Mouse (Mus musculus): ENCODE measurements around the gene 0610009B22Rik.

The 0610009B22Rik gene

DNA sequence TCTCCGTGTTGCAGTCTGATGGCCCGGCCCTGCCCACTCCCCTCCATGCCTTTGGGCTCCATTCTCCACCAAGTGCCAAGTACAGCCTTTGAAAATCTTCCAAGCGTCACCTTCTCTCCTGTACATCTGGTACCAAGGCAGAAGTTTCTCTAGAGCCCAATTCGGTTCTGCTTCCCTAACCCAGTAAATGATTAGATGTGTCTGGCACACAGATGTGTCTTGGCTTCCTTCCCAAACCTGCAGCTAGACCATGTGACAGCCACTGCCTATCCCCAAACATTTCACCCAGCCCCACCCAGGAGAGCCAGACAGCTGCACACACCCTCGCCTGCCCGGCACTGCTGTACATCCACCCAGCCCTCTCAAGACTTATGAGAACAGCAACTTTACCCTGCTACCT is 30.0 kb downstream of the 0610009B22Rik start:
- DNase-seq (ENCODE audit: low spot score in 2 of 2): peak in 1 of 2 experiments; percentile 58

DNA sequence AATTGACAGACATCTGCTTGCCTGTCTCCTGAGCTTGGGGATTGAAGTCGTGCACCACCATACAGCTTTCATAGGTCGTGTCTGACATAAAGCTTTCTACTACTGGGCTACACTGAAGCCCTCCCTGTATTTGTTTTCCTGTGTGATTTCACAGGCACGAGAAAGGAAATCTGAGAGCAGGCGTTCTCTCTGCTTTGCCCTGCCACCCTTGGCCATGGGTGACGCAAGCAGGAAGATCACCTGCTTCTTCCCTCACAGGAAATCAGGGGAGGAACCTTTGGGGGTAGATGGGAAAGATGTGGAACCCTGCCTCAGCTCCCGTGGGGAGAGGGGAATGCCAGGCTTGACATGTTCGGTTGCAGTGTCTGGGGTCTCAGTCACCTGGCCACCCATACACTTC is 30.4 kb downstream of the 0610009B22Rik start:
- DNase-seq (ENCODE audit: low spot score in 2 of 2): no peak

DNA sequence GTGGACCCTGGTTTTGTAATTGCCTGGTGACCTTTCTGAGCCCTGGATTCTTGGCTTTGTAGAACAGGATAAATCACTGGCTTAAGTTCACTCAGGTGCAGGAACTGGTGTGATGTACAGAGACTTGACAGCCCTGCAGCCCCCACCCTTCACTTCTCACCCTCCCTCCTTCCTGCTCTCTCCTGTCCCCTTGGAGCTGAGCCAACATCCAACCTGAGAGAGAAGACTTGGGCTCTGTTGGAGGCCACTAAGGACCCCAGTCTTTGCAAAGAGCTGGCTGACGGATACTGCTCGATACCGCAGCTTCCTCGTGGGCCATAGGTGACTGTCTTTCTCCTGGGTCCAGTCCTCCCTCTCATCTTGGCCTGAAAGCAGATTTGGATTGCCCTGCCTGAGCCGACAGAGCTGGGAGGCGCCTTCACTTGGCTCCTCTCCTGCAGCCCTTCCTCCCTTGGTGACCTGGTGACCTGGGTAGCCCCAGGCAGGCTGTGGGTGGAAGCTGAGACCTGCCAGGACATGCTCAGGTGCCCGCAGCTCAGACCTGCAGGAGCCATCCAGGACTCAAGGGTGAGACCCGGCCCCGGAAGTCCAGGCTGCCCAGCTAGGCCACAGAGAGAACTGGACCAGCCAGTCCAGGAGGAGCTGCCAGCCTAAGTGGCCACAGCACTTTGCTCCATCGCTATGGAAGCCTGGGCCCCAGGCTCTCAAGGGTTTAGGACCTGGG is 31.7 kb downstream of the 0610009B22Rik start:
- no peak for DNase-seq (ENCODE audit: low spot score in 2 of 2)

DNA sequence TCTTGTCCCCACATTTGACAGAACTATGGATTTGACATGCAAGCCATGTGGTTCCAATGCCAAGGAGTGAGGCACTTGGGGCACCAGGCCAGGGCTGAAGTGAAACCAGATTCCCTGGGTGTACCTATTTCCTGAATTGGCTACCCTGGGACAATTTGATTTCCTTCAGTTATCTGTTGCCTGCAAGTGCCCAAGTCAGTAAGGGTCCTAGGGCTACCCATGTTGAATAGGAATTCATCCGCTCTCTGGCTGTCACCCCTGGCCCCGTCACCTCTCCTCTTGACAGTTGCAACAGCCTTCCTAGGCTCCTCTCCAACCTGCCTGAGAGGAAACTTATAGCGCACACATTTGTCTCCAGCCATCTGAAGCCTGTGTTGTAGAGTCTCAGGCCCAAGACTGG is 33.8 kb downstream of the 0610009B22Rik start:
- no peak for DNase-seq (ENCODE audit: low spot score in 2 of 2)

DNA sequence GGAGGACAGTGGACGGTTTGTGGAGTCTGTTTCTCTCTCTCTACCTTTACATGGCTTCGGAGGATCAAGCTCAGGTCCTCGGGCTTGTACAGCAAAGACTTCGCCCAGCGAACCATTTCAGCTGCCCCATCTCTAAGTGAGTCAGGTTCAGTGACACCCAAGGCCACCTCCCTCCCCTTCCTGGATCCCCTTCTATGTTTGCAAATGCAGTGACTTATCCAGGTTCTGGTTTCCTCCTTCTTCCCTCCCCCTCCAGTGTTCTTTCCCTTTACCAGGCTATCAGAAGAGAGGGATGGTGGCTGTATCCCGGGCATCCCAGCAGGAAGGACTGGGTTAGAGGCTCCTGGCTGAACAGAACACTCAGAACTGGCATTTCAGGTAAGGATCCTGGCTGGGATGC is 34.9 kb downstream of the 0610009B22Rik start:
- DNase-seq (ENCODE audit: low spot score in 2 of 2): no peak

DNA sequence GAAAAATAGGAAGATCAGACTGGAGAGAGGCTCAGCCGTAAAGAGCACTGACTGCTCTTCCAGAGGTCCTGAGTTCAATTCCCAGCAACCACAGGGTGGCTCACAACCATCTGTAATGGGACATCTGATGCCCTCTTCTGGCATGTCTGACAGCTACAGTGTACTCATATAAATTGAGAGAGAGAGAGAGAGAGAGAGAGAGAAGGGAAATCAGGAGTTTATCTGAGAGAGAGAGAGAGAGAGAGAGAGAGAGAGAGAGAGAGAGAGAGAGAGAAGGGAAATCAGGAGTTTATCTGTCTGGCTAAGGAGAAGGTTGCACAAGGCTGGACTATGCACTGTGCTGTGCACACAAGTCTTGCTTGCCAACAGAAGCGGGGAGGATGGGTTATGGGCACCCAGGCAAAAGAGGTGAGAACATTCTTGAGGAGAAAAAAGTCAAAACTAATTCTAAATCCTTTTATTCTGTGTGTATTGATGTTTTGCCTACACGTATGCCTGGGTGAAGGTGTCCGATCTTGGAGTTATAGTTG is 35.7 kb downstream of the 0610009B22Rik start:
- no peak for DNase-seq (ENCODE audit: low spot score in 2 of 2)

DNA sequence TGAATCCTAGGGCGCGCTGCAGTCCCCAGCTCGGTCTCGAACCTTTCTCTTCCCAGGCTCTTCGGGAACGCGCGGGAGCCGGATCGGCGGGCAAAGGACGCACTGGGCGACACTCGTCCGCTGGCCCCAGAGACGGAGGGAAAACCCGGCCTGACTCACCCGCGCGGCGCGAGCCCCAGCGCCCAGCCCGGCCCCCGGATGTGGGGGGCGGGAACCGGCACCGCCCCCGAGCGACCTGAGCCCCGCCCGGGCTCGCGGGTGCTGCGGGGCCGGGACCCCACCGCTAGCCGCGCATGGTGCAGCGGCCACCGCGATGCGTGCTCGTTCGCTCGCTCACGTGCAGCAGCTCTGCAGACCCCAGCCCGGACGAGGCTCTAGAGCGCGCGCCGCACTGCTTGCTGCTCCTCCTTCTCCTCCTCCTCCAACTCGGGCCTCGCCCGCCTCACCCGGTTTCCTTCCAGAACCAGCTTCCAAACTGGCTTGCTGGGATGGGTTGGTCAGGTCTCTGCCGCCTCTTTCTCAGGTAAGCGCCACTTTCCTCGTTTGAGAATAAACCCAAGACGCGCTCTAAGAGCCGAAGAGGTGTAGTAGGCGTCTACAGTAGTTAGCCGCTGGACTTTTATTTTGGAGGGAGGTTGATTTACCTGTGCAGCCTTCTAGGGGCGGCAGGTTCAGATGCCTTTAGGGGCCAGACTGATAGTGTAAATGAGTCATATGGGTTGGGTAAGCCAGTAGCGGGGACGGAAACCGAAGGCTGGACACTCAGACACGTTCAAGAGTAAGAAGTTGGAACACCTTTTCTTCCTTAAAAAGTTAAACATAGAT is 37.8 kb downstream of the 0610009B22Rik start, which contains the start of the genes N4bp3 and D930048N14Rik:
N4bp3 (minus strand) TSS at position 152 of the 825 bp plus-strand sequence.
D930048N14Rik (plus strand) TSS at position 264 of the 825 bp plus-strand sequence.
- DNase-seq (ENCODE audit: low spot score in 2 of 2): peak; percentile 66 to 86

DNA sequence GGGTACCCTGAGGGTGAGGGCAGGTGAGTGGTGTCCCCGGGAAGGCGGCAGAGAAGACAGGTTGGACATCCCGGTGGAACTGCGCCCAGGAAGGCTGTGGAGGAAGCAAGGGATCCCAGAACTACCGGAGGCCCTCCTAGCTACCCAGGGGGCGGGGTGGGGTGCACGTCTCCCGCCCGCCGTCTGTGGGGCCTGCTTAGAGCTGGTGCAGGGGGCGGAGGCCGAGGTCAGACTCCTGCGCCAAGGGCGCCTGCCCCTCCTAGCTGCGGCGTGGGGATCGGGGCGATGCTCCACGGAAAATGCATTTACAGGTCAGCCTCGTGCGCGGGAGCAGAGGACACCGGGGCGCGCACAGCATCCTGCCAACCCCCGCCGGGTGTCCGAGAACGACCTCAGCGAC is 38.4 kb downstream of the 0610009B22Rik start:
- DNase-seq (ENCODE audit: low spot score in 2 of 2): peak in 1 of 2 experiments; percentile 74

DNA sequence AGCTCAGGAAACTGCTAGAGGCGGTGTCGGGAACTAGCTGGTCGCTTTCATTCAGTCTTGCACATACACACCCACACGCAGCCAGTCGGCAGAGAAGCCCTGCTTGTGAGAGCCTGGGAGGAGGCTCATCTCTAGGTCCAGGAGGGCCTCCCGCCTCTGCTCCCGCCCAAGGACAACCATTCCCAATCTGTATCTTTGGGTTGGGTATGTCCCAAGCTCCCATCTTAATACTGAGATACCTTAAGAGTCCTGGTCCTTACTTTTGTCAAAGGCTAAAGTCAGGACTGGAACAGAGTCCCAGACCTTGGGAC is 38.8 kb downstream of the 0610009B22Rik start:
- no peak for DNase-seq (ENCODE audit: low spot score in 2 of 2)

DNA sequence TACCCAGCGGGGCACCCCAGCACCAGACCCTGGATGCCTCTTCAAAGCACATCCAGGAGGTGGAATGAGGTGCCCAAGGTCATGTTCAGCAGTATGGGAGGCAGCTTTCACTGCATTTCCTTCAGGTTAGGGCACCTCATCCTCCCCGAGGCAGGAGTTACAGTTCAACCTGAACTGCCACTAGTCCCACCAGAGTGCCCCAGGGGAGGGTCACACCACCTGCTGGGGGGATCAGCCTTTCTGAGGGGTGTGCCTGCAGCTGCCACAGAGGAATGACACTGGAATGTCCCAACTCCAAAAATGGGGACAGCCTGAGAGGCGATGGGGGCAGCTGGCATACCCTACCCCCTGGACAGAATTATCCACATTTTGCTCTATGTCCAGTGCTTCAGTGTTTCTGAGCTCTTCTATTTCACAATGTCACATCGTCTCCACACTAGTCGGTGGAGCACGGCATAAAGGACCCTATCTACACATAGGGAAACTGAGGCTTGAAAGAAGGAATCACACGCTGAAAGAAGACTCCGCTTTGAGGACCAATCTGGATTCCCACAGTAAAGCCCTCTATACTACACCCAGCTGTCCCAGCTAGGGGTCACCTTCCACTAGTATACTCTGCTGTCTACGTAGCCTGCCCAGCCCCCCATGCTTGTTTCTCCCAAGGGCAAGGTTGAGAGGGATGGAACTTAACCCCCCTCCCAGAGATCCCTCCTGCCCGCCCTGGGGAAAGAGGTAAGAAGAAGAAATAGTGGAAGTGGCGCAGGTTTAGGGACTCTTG is 39.4 kb downstream of the 0610009B22Rik start:
- no peak for DNase-seq (ENCODE audit: low spot score in 2 of 2)

DNA sequence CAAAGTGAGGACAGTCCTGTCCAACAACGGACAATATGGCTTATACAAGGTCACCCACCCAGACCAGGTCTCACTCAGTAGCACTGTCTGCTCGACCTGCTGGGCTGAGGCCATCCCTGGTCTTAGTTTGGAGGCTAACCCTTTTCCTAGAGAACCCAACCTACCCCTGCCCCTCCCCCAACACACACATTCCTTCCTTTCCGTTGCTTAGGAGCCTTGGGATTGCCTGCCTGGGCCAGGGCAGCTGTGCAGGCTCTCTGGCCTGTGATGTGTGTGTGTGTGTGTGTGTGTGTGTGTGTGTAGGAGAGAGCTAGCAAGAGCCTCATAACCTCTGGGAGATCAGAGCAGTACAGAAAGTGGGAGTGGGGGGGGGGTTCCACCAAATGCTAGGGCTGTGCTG is 40.1 kb downstream of the 0610009B22Rik start:
- DNase-seq (ENCODE audit: low spot score in 2 of 2): no peak

DNA sequence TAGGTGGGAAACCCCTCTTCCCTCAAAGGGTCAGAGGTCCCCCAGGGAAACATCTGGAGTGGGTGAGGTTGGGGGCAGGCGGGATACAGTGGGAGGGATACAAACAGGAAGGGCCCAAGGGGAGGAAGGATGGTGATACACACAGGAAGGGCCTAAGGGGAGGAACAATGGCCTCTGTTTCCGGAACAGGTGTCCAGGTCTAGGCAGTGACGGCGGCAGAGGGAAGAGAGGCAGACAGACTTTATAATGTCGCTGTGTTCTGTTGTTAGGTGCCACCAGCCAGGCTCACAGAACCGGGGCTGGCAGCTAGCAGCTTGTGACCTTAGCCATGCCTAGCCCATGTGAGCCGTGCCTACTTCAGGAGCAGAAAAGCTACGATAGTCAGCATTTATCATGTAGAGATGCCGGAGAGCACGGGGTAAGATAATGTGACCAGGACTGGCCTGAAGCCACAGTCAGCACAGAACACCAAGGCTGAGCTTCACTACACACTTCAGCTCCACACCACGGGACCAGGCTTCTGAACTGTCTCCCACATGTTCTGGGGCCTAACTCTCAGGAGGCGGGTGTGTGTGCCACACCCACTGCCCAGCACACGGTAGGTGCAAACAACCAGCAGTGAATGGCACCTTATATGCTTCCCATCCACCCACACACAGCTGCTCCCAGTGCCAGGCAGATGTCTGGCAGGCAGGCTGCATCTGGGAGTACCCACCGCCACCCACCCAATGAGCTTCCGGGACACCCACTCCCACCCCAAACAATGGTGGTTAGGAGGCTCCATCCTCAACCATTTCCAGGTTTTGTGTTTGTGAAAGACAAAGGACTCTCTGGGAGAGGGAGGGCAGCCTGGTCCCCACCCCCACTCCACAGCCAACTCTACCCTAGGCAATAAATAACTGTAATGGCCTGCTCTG is 41.7 kb downstream of the 0610009B22Rik start:
- DNase-seq (ENCODE audit: low spot score in 2 of 2): no peak

DNA sequence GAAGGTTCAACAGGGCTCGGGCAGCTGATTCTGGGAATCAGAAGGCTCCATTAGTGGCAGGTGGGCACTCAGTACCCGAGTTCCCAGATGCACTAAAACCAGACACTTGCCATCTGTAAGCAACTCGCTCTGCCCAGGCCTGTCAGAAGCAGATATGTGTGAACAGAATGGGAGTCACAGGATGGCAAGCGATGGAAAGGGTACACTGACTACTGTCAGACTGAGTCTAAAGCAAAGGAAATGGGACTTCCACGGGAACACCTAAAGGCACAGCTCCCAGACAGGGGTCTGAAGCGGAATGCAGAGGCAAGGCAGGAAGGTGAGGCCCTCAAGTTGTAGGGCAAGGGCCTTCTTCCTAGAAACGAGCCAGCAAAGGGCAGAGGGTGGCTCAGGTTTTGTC is 42.4 kb downstream of the 0610009B22Rik start:
- no peak for DNase-seq (ENCODE audit: low spot score in 2 of 2)

DNA sequence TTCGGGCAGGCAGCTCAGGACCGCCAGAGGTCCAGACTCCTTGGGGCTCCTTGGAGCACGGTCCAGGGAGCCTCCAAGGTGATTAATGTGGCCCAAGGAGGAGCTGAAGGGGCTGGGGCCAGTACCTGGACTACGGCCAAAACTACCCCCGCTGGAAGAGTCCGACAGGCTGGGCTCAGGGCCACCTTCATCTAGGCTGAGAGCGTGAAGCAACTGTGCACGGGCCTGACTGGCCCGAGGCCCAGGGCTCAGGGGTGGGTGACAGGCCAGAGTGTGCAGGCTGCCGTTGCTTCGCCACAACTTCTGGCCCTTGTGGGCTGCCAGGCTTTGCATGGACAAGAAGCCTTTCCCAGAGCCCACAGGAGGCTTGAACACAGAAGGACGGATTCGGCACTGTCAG is 43.4 kb downstream of the 0610009B22Rik start:
- no peak for DNase-seq (ENCODE audit: low spot score in 2 of 2)

DNA sequence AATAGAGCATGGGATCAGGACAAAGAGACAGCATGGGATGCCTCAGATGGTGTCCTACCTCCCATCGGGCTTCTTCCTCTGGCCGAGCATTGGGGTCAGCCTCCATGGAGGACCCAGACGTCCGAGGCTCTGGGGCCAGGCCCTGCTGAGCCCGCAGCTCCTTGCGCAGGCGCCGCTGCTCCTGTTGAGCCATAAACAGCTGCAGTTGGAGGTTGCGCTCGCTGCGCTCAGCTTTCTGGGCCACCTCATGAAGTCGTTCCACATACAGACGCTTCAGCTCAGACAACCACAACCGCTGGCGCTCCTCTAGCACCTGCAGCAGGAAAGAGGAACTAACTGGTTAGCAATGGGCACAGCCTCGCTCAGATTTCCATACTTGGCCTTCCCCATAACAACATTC is 44.5 kb downstream of the 0610009B22Rik start:
- DNase-seq (ENCODE audit: low spot score in 2 of 2): peak; percentile 64 to 82

DNA sequence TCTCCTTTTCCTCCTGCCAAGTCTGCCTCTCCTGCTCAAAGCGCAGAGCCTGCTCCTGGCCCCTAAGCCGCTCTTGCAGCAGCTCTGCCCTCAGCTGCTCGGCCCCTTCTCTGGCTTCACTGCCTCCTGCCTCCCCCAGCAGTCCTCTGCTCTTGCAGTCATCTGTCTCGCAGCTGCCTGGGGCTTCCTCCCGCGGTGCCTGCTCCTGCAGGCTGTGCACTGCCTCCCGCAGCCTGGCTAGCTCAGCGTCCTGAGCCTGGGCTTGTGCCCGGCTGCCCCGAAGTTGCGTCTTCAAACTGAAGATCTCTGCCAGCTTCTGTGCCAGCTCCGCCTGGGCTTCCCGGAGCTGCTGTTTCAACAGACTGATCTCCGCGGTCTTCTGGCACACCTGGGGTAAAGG is 44.9 kb downstream of the 0610009B22Rik start:
- peak; percentile 38 to 77 for DNase-seq (ENCODE audit: low spot score in 2 of 2)

DNA sequence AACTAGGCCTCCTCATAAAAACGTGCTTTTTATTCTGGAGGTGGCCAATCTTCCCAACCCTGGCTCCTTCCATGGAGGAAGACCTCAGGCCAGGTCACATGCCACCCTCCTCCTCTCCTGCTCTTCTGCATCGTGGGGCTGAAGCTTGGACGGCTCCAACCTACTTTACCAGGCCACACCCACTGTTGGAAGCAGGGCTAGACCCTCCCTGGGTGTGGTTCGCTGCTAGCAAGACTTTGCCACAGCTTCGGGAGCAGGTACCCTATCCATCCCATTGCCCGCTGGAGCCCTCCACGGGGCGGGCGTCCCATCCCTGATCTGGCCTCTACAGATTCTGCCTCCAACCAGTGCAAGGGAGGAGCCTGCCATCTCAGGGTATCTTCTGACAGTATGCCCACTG is 45.5 kb downstream of the 0610009B22Rik start:
- DNase-seq (ENCODE audit: low spot score in 2 of 2): no peak

DNA sequence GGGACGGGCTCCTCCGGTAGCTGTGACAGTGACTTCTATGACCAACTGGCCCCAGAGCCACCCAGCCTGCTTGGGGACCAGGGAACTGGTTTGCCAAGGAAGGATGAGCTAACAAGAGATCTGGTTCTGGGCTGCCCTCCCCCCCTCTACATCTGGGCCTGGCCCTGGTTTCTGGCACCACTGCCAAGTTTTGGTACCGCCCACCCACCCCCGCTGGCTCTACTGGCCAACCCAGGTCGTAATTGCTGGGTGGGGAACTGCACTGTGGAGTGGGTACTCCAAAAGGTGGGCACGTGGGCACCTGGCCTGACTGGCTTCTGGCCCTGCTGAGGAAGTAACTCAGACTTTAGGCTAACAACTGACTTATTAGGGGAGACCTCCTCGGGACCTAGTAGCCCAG is 47.9 kb downstream of the 0610009B22Rik start:
- no peak for DNase-seq (ENCODE audit: low spot score in 2 of 2)

DNA sequence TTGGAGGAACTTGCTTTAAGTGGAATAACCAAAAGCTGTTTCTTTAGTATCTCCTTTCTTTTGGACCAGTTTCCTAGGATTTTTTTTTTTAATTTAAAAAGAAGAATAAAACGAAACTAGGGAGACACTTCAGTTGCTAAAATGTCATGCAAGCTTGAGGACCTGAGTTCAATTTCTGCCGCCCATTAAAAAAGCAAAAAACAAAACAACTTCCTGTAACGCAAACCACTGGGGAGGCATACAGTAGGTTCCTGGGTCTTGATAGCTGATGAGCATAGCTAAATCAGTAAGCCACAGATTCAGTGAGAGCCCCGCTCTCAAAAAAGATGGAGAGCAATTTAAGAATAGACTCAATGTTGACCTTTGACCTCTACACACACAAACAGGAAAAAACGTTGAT is 50.2 kb downstream of the 0610009B22Rik start:
- DNase-seq (ENCODE audit: low spot score in 2 of 2): no peak

DNA sequence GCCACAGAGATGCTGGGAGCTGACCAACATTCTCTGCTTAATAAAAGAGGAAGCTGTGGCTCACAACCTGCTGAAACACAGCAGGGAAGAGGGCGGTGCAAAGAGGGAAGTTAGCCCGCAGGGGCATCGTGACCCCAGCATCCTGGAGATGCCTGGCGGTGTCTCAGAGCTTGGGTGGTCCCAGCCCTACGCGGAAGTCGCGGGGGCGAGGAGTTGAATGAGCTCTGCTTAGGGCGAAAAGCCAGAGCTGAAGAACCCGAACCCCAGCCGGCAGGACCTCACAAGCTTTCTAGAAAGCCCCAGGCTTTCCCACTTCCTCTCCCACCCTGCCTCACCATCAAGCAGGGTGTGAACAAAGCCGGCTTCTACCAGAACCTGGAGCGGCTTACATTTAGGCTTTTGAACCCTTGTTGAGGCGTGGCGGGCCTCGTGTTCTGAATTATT is 50.7 kb downstream of the 0610009B22Rik start:
- DNase-seq (ENCODE audit: low spot score in 2 of 2): peak; percentile 58 to 85

DNA sequence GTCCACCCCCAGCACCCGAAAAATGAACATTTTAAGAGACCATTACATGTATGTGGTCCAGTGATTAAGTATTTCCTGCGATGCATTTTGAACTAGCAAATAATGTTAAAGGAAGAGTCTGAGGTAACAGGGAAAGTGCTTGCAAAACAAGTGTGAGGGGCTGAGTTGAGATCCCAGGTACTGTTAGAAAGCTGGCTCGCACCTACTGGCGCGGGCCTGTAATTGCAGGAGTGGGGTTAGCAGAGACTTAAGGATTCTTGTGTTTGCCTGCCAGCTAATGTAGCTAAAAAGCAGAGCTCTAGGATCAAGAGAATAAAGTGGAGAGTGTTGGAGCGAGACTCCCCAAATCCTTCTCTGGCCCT is 52.4 kb downstream of the 0610009B22Rik start:
- peak; percentile 75 to 85 for DNase-seq (ENCODE audit: low spot score in 2 of 2)
